Mouse (Mus musculus) liver, embryonic 12.5 days (tissue): ENCODE measurements at regions not wholly inside any gene's neighbourhood (a gene's known extent, or its start where the extent isn't known, plus 50 kb on each side); places are given as distances from the start of the nearest gene placed in this dataset.

Source experiments
- ATAC-seq: fragments of 200-750 bp; cut with Nextera tagmentation; 2 replicates; pipeline ENCODE4 v1.8.0; 2017; ENCODE audit warnings: moderate number of reproducible peaks, mild to moderate bottlenecking, moderate library complexity
- H3K27ac ChIP-seq: fragments of 300-500 bp; sonication (generic); 2 replicates; pipeline ENCODE4 v1.5.1; 2016; ENCODE audit warnings: mild to moderate bottlenecking
- H3K27me3 ChIP-seq: fragments of 300-500 bp; sonication (generic); replicated peaks from 2 replicates; pipeline ENCODE4 v1.6.1; 2016; ENCODE audit warnings: mild to moderate bottlenecking, moderate library complexity
- H3K36me3 ChIP-seq: fragments of 300-500 bp; sonication (generic); 2 replicates; pipeline ENCODE4 v1.6.1; 2016; ENCODE audit warnings: mild to moderate bottlenecking, moderate library complexity
- H3K4me1 ChIP-seq: fragments of 300-500 bp; sonication (generic); 2 replicates; pipeline ENCODE4 v1.6.1; 2016
- H3K4me2 ChIP-seq: fragments of 300-500 bp; sonication (generic); 2 replicates; pipeline ENCODE4 v1.6.1; 2016; ENCODE audit warnings: mild to moderate bottlenecking, moderate library complexity
- H3K4me3 ChIP-seq: fragments of 300-500 bp; sonication (generic); 2 replicates; pipeline ENCODE4 v1.5.1; 2016; ENCODE audit warnings: mild to moderate bottlenecking, moderate library complexity
- H3K9ac ChIP-seq: fragments of 300-500 bp; sonication (generic); 2 replicates; pipeline ENCODE4 v1.6.1; 2016; ENCODE audit warnings: mild to moderate bottlenecking, moderate library complexity
- H3K9me3 ChIP-seq: fragments of 300-500 bp; sonication (generic); replicated peaks from 2 replicates; pipeline ENCODE4 v1.6.1; 2016; ENCODE audit warnings: mild to moderate bottlenecking, moderate library complexity
- WGBS: fragments of 180-500 bp; shearing (Covaris S2); methylation state at CpG from one replicate; pipeline ENCODE4 v1.1.7; 2016; ENCODE audit not compliant: insufficient replicate concordance; 5-methylcytosine and 5-hydroxymethylcytosine counted together

DNA sequence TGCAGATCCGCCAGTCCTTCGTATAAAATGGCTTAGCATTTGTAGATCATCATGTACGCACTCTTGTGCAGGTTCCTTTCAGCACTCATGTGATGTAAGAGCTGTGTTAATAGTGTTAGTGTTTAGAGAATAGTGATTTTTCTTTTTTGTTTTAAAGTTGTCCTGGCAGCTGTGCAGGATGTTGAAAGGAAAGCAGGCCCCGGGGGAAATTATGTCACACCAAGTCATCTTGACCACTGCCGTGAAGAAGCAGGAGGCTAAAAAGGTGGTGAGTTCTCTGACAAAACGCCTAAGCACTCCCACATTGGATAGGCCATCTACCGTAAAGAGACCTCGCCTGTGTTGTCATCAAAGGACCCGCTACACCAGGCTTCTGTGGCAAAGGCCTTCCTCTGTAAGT lies 161.1 kb downstream of the Tle3 start:
- Histone ChIP-seq H3K27ac (no peak overlapping the region), H3K9ac (no peak overlapping the region), H3K27me3 (peaks cover 10% of the 10 kb centered on the region; the same call in 1 of the 2 replicates), H3K4me1 (no peaks in the 10 kb centered on the region), H3K4me3 (no peak overlapping the region), H3K4me2 (no peak overlapping the region), H3K9me3 (no peaks in the 10 kb centered on the region), H3K36me3 (no peaks in the 10 kb centered on the region)
- no peak for ATAC-seq
- 63% methylated on average over 9 of the region's 9 CpGs for WGBS

GRCm38 (mm10) chr9:61530263-61531045 lies 158.3 kb downstream of the Tle3 start:
- no peaks in the 10 kb centered on the region for H3K4me1 ChIP-seq
- H3K9ac ChIP-seq = no peak overlapping the region
- H3K36me3 ChIP-seq = no peaks in the 10 kb centered on the region
- 0 out of 2 replicates have a peak, but pooled peaks cover 10% of the 10 kb centered on the region for H3K27me3 ChIP-seq
- no peaks in the 10 kb centered on the region for H3K9me3 ChIP-seq
- no peak overlapping the region for H3K27ac ChIP-seq
- no peak overlapping the region for H3K4me3 ChIP-seq
- no peak overlapping the region for H3K4me2 ChIP-seq
- 41% methylated on average over 4 of the region's 4 CpGs for WGBS
- no peak for ATAC-seq

- no peak for ATAC-seq
- Histone ChIP-seq H3K27me3 (0 out of 2 replicates have a peak, but pooled peaks cover 4% of the 10 kb centered on the region), H3K9me3 (no peaks in the 10 kb centered on the region), H3K36me3 (no peaks in the 10 kb centered on the region), H3K27ac (no peak overlapping the region), H3K4me3 (no peak overlapping the region), H3K4me1 (no peaks in the 10 kb centered on the region), H3K4me2 (no peak overlapping the region), H3K9ac (no peak overlapping the region)
- WGBS = 57% methylated on average over 12 of the region's 12 CpGs
These were observed 156.2 kb downstream of the Tle3 start for GRCm38 (mm10) chr9:61528286-61528865.

DNA sequence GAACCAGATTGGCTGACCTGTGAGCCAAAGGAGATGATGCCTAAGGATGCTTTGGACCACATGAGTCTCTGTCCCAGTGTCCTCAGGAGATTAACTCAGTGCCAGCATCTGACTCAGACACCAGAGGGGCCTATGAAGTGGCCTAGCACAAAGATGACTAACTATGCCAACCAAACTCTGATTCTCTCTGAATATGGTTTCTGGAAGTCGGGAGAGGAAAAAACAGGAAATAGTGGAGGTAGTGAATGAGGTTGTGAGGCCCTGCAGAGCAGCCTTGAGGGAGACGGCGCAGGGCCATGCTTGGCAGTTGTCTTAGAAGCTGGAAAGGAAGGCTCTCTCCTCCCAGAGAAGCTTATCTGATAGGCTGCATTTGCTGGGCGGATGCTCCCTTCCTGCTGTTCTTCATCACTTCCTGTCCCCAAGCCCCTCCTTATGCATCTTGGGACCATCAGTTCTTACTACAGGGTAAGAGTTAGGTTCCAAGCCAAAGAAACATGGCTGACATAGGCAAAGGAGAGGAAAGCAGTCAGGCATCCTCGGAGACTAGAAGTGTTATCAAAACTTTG lies 155.4 kb downstream of the Tle3 start:
- 0 out of 2 replicates have a peak, but pooled peaks cover 1% of the 10 kb centered on the region for H3K27me3 ChIP-seq
- no peak overlapping the region for H3K4me3 ChIP-seq
- no peak overlapping the region for H3K27ac ChIP-seq
- H3K36me3 ChIP-seq = no peaks in the 10 kb centered on the region
- 33% methylated on average over 5 of the region's 5 CpGs for WGBS
- ATAC-seq = no peak
- no peaks in the 10 kb centered on the region for H3K4me1 ChIP-seq
- H3K9ac ChIP-seq = no peak overlapping the region
- no peaks in the 10 kb centered on the region for H3K9me3 ChIP-seq
- H3K4me2 ChIP-seq = no peak overlapping the region

DNA sequence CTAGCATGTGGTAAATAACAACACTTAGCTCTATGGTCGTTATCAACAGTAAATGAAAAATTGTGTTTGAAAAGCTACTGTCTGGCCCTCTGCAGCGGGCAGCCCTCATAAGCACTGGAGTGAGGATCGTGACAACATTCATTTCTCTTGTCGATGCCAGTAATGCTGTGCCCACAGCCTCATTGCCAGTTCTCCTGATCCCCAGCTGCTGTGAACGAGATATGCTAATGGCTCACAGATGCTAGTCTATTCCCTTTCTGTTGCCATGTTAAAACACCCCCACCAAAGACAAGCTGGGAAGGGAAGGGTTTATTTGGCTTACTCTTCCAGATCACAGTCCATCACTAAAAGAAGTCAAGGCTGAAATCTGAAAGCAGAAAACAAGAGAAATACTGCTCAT lies 148.0 kb downstream of the Tle3 start:
- no peak overlapping the region for H3K9ac ChIP-seq
- no peak overlapping the region for H3K4me2 ChIP-seq
- no peak for ATAC-seq
- H3K4me3 ChIP-seq = no peak overlapping the region
- no peak overlapping the region for H3K27ac ChIP-seq
- H3K4me1 ChIP-seq = no peaks in the 10 kb centered on the region
- 69% methylated on average over 5 of the region's 5 CpGs for WGBS
- no peaks in the 10 kb centered on the region for H3K36me3 ChIP-seq
- no peaks in the 10 kb centered on the region; the same call in 1 of the 2 replicates for H3K27me3 ChIP-seq
- H3K9me3 ChIP-seq = no peaks in the 10 kb centered on the region

GRCm38 (mm10) chr9:61517906-61518305 lies 145.7 kb downstream of the Tle3 start:
- Histone ChIP-seq H3K4me1 (no peaks in the 10 kb centered on the region), H3K9ac (no peak overlapping the region), H3K4me3 (no peak overlapping the region), H3K36me3 (no peaks in the 10 kb centered on the region), H3K27ac (no peak overlapping the region), H3K9me3 (no peaks in the 10 kb centered on the region), H3K4me2 (no peak overlapping the region), H3K27me3 (no peaks in the 10 kb centered on the region; the same call in 1 of the 2 replicates)
- WGBS = 65% methylated on average over 7 of the region's 7 CpGs
- no peak for ATAC-seq

- Histone ChIP-seq H3K4me3 (no peak overlapping the region), H3K36me3 (no peaks in the 10 kb centered on the region), H3K4me1 (no peaks in the 10 kb centered on the region), H3K27ac (no peak overlapping the region), H3K27me3 (peaks cover 46% of the 10 kb centered on the region), H3K9ac (no peak overlapping the region), H3K9me3 (no peaks in the 10 kb centered on the region), H3K4me2 (no peak overlapping the region)
- ATAC-seq = no peak
These were observed 139.3 kb downstream of the Tle3 start for GRCm38 (mm10) chr9:61511436-61511835.

GRCm38 (mm10) chr9:61510217-61510893 lies 138.2 kb downstream of the Tle3 start:
- peaks cover 46% of the 10 kb centered on the region for H3K27me3 ChIP-seq
- H3K4me3 ChIP-seq = no peak overlapping the region
- 32% methylated on average over 14 of the region's 14 CpGs for WGBS
- H3K4me1 ChIP-seq = no peaks in the 10 kb centered on the region
- ATAC-seq = no peak
- no peaks in the 10 kb centered on the region for H3K9me3 ChIP-seq
- H3K36me3 ChIP-seq = no peaks in the 10 kb centered on the region
- H3K4me2 ChIP-seq = no peak overlapping the region
- H3K9ac ChIP-seq = no peak overlapping the region
- no peak overlapping the region for H3K27ac ChIP-seq

GRCm38 (mm10) chr9:61509591-61510191 lies 137.5 kb downstream of the Tle3 start:
- no peak for ATAC-seq
- Histone ChIP-seq H3K9me3 (no peaks in the 10 kb centered on the region), H3K4me1 (no peaks in the 10 kb centered on the region), H3K4me2 (no peak overlapping the region), H3K4me3 (no peak overlapping the region), H3K9ac (no peak overlapping the region), H3K27me3 (peaks cover 49% of the 10 kb centered on the region), H3K27ac (no peak overlapping the region), H3K36me3 (no peaks in the 10 kb centered on the region)
- 18% methylated on average over 26 of the region's 26 CpGs for WGBS

DNA sequence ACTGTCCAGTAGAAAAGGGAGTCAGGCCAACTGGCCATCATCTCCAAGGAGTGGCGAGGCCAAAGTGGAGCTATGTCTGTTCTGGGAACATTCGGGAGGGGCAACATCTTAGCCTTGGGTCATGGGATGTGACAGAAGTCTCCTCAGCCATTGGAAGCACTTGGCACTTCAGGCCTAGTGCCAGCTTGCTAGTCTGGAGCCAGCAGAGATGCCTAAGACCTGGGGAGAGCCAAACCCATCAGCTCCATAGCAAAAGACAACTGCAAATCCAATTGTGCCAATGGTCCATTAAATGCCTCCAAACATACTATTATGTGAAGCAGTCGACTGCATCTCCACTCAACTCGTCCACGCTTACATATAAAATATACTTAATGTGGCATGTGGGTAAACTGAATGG lies 136.9 kb downstream of the Tle3 start:
- no peaks in the 10 kb centered on the region for H3K9me3 ChIP-seq
- no peak overlapping the region for H3K4me2 ChIP-seq
- H3K4me1 ChIP-seq = no peaks in the 10 kb centered on the region
- H3K27me3 ChIP-seq = peaks cover 49% of the 10 kb centered on the region
- no peaks in the 10 kb centered on the region for H3K36me3 ChIP-seq
- no peak for ATAC-seq
- H3K4me3 ChIP-seq = no peak overlapping the region
- H3K9ac ChIP-seq = no peak overlapping the region
- WGBS = 58% methylated on average over 5 of the region's 5 CpGs
- H3K27ac ChIP-seq = no peak overlapping the region

GRCm38 (mm10) chr9:61500851-61501250 lies 128.7 kb downstream of the Tle3 start:
- Histone ChIP-seq H3K4me2 (no peak overlapping the region), H3K36me3 (no peaks in the 10 kb centered on the region), H3K9ac (no peak overlapping the region), H3K27me3 (0 out of 2 replicates have a peak, but pooled peaks cover 13% of the 10 kb centered on the region), H3K9me3 (no peaks in the 10 kb centered on the region), H3K27ac (no peak overlapping the region), H3K4me3 (no peak overlapping the region), H3K4me1 (no peaks in the 10 kb centered on the region)
- 72% methylated on average over 9 of the region's 9 CpGs for WGBS
- ATAC-seq = no peak

- ATAC-seq = no peak
- no peaks in the 10 kb centered on the region for H3K9me3 ChIP-seq
- no peaks in the 10 kb centered on the region for H3K36me3 ChIP-seq
- no peak overlapping the region for H3K9ac ChIP-seq
- H3K4me1 ChIP-seq = no peaks in the 10 kb centered on the region
- 74% methylated on average over 8 of the region's 8 CpGs for WGBS
- no peak overlapping the region for H3K27ac ChIP-seq
- no peak overlapping the region for H3K4me2 ChIP-seq
- peaks cover 43% of the 10 kb centered on the region for H3K27me3 ChIP-seq
- H3K4me3 ChIP-seq = no peak overlapping the region
These were observed 120.7 kb downstream of the Tle3 start for GRCm38 (mm10) chr9:61492896-61493295.
